Mouse (Mus musculus): ENCODE results near the gene Ercc4. TPM values are rescaled to one million over a fixed set of nuclear protein-coding genes. Genes with fewer than 3 reads are reported as not detected.

The Ercc4 gene
- total and polyA plus RNA-seq, 3 experiments, result 6.2 to 7.7 (median 6.6) TPM

DNA sequence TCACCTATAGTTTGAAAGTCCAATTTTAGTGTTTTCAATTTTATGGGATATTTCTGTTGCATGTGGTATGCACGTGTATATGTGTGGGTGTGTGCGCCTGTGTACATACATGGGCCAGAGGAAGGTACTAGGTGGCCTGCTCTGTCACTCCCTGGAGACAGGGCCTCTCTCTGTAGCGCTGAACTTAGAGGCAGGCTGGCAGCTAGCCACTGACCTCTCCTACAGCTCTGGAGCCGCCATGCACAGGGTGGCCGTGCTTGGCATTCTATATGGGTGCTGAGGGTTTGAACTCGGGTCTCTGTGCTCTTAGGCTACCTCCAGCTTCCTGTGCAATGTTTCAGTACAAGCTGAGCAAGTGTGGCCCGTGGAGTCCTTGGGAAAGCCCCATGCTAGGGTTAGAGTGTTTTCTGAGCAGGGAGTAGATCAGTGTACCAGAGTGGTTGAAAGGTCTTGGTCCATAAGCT, 8.5 kb downstream of the Ercc4 start:
- no peak for DNase-seq
- 0 out of 2 replicates have a peak, but pooled peaks cover 1% of the 10 kb centered on the region for H3K79me2 ChIP-seq (replicated peaks; ENCODE audit: control insufficient read depth, insufficient read depth, low read length)
- no peak overlapping the region for H3K4me3 ChIP-seq
- intact Hi-C loops (cut with DNase I), result loop anchor here (1.0 to 10.0 kb wide), 6 partner anchors 43 to 617 kb away; partner anchors contain the start of gene Pla2g10
- no peak overlapping the region for H3K27ac ChIP-seq
- no peaks in the 10 kb centered on the region for H3K4me1 ChIP-seq (ENCODE audit: control insufficient read depth, insufficient read depth, low read length)
- H3K27me3 ChIP-seq (ENCODE audit: control insufficient read depth, insufficient read depth, low read length), result no peaks in the 10 kb centered on the region
- WGBS, result 88% methylated on average over 7 of the region's 7 CpGs
- H3K36me3 ChIP-seq (ENCODE audit: control insufficient read depth, insufficient read depth, low read length), result no peaks in the 10 kb centered on the region
- TF ChIP-seq EP300 (IDR thresholded peaks at IDR 0.05; ENCODE audit: insufficient read depth, low read depth, low read length) (no peak), POLR2A (IDR thresholded peaks at IDR 0.05; ENCODE audit: insufficient read depth, low read depth, low read length) (no peak), CTCF (IDR thresholded peaks at IDR 0.05) (no peak)
- H3K9ac ChIP-seq (ENCODE audit: low read depth, low read length), result no peak overlapping the region

DNA sequence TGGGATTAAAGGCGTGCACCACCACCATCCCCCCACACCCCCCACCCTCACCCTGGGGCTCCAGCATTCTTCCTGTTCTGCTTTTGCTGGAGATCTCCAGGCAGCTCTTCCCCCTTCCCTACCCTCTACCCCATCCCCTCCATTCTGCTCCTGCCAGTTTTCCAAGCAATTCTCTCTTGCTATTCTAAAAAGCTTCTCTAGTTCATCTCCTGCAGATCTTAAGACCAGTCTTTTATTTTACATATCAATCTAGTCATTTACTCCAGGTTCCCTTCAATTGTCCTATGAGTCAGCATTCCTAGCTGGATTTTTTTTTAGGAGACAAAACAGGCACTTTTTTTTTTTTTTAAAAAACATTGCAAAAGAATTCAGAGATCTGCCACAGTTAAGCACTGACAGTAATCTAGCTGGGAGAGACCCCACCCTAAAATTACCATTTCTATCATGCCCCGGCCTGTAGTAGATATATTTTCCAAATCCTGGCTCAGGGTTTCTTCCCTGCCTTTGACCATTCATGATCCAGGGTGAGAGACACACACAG, 9.3 kb downstream of the Ercc4 start:
- no peak for TF ChIP-seq CTCF (IDR thresholded peaks at IDR 0.05)
- TF ChIP-seq EP300 (IDR thresholded peaks at IDR 0.05; ENCODE audit: insufficient read depth, low read depth, low read length), result no peak
- TF ChIP-seq POLR2A (IDR thresholded peaks at IDR 0.05; ENCODE audit: insufficient read depth, low read depth, low read length), result no peak
- H3K9ac ChIP-seq (ENCODE audit: low read depth, low read length), result no peak overlapping the region
- H3K4me1 ChIP-seq (ENCODE audit: control insufficient read depth, insufficient read depth, low read length), result no peaks in the 10 kb centered on the region
- H3K27me3 ChIP-seq (ENCODE audit: control insufficient read depth, insufficient read depth, low read length), result no peaks in the 10 kb centered on the region
- no peaks in the 10 kb centered on the region for H3K36me3 ChIP-seq (ENCODE audit: control insufficient read depth, insufficient read depth, low read length)
- 96% methylated on average over 2 of the region's 2 CpGs for WGBS
- no peak overlapping the region for H3K27ac ChIP-seq
- intact Hi-C loops (cut with DNase I), result loop anchor here (10.0 kb wide), 3 partner anchors 416 to 616 kb away; partner anchors contain the start of gene Pla2g10
- DNase-seq, result no peak
- H3K79me2 ChIP-seq (replicated peaks; ENCODE audit: control insufficient read depth, insufficient read depth, low read length), result 0 out of 2 replicates have a peak, but pooled peaks cover 1% of the 10 kb centered on the region
- no peak overlapping the region for H3K4me3 ChIP-seq

DNA sequence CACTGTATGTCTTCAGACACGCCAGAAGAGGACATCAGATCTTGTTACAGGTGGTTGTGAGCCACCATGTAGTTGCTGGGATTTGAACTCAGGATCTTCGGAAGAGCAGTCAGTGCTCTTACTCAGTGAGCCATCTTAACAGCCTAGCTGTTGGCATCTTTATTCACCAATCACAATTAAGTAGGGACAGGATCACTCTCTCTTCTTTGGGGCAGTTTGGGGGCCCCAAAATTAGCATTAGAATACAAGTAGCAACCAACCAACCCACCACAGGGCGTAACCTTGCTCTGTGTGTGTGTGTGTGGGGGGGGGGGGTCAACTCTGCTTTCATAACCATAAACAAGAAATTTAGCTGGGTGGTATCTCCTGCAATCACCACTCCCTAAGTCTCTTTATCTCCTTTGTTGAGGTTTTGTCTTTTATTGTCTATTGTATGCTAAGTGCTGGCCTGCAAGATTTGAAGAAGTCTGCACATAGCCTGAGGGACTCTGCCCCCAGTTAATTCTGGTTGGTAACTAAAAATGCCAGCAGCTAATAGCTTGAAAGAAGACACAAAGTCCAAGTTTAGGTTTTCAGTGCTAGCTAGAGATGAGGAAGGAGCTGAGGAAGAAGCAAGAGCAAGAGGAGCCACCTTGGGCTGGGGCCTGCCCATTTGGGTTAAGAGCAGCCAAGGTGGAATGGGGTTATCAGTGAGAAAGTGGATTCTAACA, 10.3 kb downstream of the Ercc4 start:
- Histone ChIP-seq H3K27me3 (ENCODE audit: control insufficient read depth, insufficient read depth, low read length) (no peaks in the 10 kb centered on the region), H3K79me2 (replicated peaks; ENCODE audit: control insufficient read depth, insufficient read depth, low read length) (0 out of 2 replicates have a peak, but pooled peaks cover 1% of the 10 kb centered on the region), H3K4me3 (no peak overlapping the region), H3K4me1 (ENCODE audit: control insufficient read depth, insufficient read depth, low read length) (no peaks in the 10 kb centered on the region), H3K9ac (ENCODE audit: low read depth, low read length) (no peak overlapping the region), H3K27ac (no peak overlapping the region), H3K36me3 (ENCODE audit: control insufficient read depth, insufficient read depth, low read length) (no peaks in the 10 kb centered on the region)
- intact Hi-C loops (cut with DNase I), result loop anchor here (10.0 kb wide), 3 partner anchors 415 to 615 kb away; partner anchors contain the start of gene Pla2g10
- 96% methylated on average over 3 of the region's 3 CpGs for WGBS
- no peak for DNase-seq
- no peak for TF ChIP-seq CTCF (IDR thresholded peaks at IDR 0.05)
- no peak for TF ChIP-seq EP300 (IDR thresholded peaks at IDR 0.05; ENCODE audit: insufficient read depth, low read depth, low read length)
- no peak for TF ChIP-seq POLR2A (IDR thresholded peaks at IDR 0.05; ENCODE audit: insufficient read depth, low read depth, low read length)

DNA sequence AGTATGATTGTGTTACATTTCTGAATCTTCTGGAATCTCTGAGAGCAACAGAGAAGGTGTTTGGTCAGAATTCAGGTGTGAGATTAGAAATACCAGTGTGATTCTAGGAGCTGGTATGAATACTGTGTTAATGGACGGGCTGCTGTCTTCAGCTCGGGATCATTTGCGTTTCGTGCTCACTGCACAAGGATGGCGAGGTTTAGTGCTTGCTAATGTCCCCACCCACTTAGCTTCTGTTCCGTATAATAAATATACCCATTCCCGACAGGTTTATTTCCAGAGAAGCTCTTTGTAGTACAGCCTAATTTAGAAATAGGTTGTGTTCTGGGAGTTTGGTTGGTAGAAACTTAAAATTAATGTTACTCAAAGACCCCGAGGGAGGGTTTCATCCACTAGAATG, 15.9 kb downstream of the Ercc4 start:
- intact Hi-C loops (cut with DNase I), result no loop called here
- Histone ChIP-seq H3K4me3 (no peak overlapping the region), H3K79me2 (replicated peaks; ENCODE audit: control insufficient read depth, insufficient read depth, low read length) (no peaks in the 10 kb centered on the region), H3K4me1 (ENCODE audit: control insufficient read depth, insufficient read depth, low read length) (no peaks in the 10 kb centered on the region), H3K9ac (ENCODE audit: low read depth, low read length) (no peak overlapping the region), H3K27me3 (ENCODE audit: control insufficient read depth, insufficient read depth, low read length) (no peaks in the 10 kb centered on the region), H3K36me3 (ENCODE audit: control insufficient read depth, insufficient read depth, low read length) (no peaks in the 10 kb centered on the region; the same call in none of the 2 replicates), H3K27ac (no peak overlapping the region)
- TF ChIP-seq EP300 (IDR thresholded peaks at IDR 0.05; ENCODE audit: insufficient read depth, low read depth, low read length) (no peak), CTCF (IDR thresholded peaks at IDR 0.05) (no peak), POLR2A (IDR thresholded peaks at IDR 0.05; ENCODE audit: insufficient read depth, low read depth, low read length) (no peak)
- 95% methylated on average over 8 of the region's 8 CpGs for WGBS
- no peak for DNase-seq

- no peak overlapping the region for H3K4me3 ChIP-seq
- 96% methylated on average over 10 of the region's 10 CpGs for WGBS
- no peak for DNase-seq
- H3K36me3 ChIP-seq (ENCODE audit: control insufficient read depth, insufficient read depth, low read length), result peaks cover 2% of the 10 kb centered on the region
- no peak for TF ChIP-seq EP300 (IDR thresholded peaks at IDR 0.05; ENCODE audit: insufficient read depth, low read depth, low read length)
- H3K4me1 ChIP-seq (ENCODE audit: control insufficient read depth, insufficient read depth, low read length), result no peaks in the 10 kb centered on the region
- H3K9ac ChIP-seq (ENCODE audit: low read depth, low read length), result no peak overlapping the region
- intact Hi-C loops (cut with DNase I), result no loop called here
- no peaks in the 10 kb centered on the region for H3K79me2 ChIP-seq (replicated peaks; ENCODE audit: control insufficient read depth, insufficient read depth, low read length)
- H3K27me3 ChIP-seq (ENCODE audit: control insufficient read depth, insufficient read depth, low read length), result no peaks in the 10 kb centered on the region
- H3K27ac ChIP-seq, result no peak overlapping the region
Measured at GRCm38 (mm10) chr16:13127566-13127965, 18.1 kb downstream of the Ercc4 start.

DNA sequence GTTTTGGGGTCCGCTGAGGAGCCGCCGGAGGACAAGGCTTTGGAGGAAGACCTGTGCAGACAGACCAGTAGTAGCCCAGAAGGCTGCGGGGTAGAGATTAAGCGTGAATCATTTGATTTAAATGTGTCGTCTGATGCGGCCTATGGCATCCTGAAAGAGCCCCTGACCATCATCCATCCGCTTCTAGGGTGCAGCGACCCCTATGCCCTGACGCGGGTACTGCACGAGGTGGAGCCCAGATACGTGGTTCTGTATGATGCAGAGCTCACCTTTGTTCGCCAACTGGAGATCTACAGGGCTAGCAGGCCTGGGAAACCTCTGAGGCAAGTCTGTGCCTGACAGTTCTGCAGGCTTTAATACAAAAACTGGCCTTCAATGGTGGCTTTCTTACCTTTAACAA, 20.9 kb downstream of the Ercc4 start:
- Histone ChIP-seq H3K27me3 (ENCODE audit: control insufficient read depth, insufficient read depth, low read length) (no peaks in the 10 kb centered on the region), H3K36me3 (ENCODE audit: control insufficient read depth, insufficient read depth, low read length) (peaks cover 2% of the 10 kb centered on the region), H3K9ac (ENCODE audit: low read depth, low read length) (no peak overlapping the region), H3K79me2 (replicated peaks; ENCODE audit: control insufficient read depth, insufficient read depth, low read length) (no peaks in the 10 kb centered on the region), H3K4me1 (ENCODE audit: control insufficient read depth, insufficient read depth, low read length) (no peaks in the 10 kb centered on the region), H3K27ac (no peak overlapping the region), H3K4me3 (no peak overlapping the region)
- intact Hi-C loops (cut with DNase I), result no loop called here
- peak in 1 of 2 experiments; percentile 38 for DNase-seq
- 64% methylated on average over 14 of the region's 14 CpGs for WGBS
- peak; percentile 74 for TF ChIP-seq CTCF (IDR thresholded peaks at IDR 0.05)
- no peak for TF ChIP-seq EP300 (IDR thresholded peaks at IDR 0.05; ENCODE audit: insufficient read depth, low read depth, low read length)

All from heart, adult 2 months (tissue).